Mouse (Mus musculus) E14TG2a.4 (cell line): ENCODE measurements around the gene Dtl.

Experiments used
- CTCF ChIP-seq: conservative IDR thresholded peaks from 2 replicates; pipeline ENCODE4 v1.5.1; 2014; ENCODE audit warnings: low read length
- POU5F1 ChIP-seq: IDR thresholded peaks from 2 replicates; pipeline ENCODE4 v1.6.1; 2014; ENCODE audit warnings: low read length, borderline replicate concordance

- TF ChIP-seq CTCF: no peak
- TF ChIP-seq POU5F1: no peak
Observed at GRCm38 (mm10) chr1:191611686-191612085, 36.3 kb upstream of the Dtl start.
